Mouse (Mus musculus): Measurements from ENCODE around the gene Gm42906.

DNA sequence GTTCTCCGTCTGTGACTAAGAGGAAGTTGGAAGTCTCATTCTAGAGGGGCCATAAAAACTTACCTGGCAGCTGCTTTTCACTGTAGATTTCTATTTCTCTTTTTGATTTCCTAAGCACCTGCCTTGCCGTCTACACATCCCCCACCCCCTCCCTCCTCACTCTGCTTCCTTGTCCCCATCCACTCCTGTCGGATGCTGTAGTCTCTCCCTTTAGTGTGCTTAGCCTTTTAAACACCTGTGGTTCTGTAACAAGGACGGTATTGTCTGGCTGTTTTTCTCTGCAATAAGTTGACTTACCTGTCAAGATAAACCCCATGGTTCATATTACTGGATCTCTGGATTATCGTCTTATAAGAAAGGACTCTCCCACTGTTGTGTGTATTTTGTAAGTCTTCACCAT lies 182.4 kb downstream of the Gm42906 start:
- TF ChIP-seq CTCF (IDR thresholded peaks at IDR 0.05; ENCODE audit: low read depth) (no peak), EP300 (optimal IDR thresholded peaks at IDR 0.05) (no peak)

All from stomach, postnatal 0 days (tissue).